Mouse (Mus musculus) bone marrow, adult 2 months (tissue): ENCODE results near the gene Abcg4.

Experiments
- CTCF ChIP-seq: fragments of 200-500 bp; IDR thresholded peaks from 2 replicates; pipeline ENCODE4 v1.5.1; 2011; ENCODE audit warnings: low read length, control low read depth; ENCODE audit not compliant: control insufficient read depth, insufficient read depth
- POLR2A ChIP-seq: fragments of 200-500 bp; IDR thresholded peaks from 2 replicates; pipeline ENCODE4 v1.6.1; 2011; ENCODE audit warnings: low read depth, mild to moderate bottlenecking, control low read depth, low read length, borderline replicate concordance; ENCODE audit not compliant: control insufficient read depth

- peak; percentile 1; the same call in 1 of the 2 replicates for TF ChIP-seq CTCF
- no peak for TF ChIP-seq POLR2A
Observed at GRCm38 (mm10) chr9:44283183-44283582, 5.2 kb downstream of the Abcg4 start.
